Mouse (Mus musculus): Measurements from ENCODE around the gene Cotl1.

Gene Cotl1

DNA sequence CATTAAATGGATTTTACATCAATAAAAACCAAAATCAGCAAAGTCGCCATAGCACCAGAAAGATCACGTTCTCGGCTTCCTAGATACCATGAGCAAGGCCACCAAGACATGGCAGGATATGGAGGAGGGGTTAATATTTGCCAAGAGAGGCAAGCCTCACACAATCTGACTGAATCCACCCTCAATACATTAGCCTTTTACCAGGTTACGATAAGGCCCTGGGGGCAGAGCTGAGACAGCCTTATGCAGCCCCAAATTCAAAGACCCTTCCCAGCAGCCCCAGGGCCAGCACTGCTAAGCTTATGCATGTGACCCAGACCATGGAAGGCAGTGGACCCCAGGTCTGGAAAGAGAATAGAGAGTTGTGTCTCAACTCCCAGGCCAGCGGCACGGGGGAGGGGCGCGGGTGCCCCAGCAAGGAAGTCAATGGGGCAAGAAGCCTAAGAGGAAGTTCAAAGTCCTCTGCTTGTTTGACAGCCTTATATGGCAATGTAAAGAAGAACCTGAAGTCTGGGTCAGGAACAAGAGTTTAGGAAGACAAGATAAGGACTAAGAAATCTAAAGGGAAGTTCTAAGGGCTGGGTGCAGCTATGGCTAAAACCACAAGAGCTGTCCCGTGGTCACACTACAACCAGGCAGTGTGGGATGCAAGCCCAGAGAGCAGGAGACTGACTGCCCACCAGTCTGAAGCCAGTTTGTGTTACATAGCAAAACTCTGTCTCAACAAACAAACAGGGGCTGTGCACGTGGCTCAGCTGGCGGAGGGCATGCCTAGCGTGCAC is 27.5 kb downstream of the Cotl1 start:
- no peak for DNase-seq

DNA sequence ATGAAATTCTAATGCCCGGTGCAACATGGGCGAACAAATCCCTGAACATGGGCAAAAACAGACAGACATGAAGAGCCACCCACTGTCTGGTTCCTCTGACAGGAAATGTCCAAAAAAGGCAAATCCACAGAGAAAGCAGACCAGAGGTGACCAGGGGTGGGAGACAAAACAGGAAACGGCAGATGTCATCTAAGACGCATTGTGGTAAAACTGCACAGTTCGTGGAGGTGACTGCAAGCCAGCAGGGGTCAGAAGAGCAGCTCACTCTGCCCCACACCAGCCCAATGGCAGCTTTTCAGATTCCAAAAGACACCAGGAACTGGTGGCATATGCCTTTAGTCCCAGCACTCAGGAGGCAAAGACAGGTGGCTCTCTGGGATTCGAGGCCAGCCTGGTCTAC is 28.4 kb downstream of the Cotl1 start:
- no peak for DNase-seq

DNA sequence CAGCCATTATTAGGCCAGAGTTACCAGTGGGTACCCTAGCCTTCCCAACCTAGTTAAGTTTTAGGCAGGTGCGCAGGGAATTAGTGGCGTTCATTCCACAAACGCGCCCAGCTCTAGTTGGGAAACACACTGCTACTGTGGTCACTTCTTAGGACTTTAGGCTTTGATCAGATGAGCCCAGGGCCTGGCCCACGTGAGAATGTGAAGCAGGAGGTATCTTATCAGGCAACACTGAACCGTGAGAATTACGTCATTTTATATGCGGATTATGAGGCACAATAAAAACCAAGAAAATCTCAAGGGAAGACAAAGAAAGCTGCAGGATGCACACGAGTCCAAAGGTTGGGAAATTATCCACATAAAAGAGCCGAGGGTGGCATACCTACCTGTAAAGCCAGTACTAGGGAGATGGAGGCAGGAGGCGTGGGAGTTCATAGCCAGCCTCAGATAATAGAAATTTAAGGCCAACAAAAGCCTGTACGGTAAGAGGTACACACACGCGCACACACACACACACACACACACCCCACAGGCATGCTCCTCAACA is 29.3 kb downstream of the Cotl1 start:
- DNase-seq, result no peak

DNA sequence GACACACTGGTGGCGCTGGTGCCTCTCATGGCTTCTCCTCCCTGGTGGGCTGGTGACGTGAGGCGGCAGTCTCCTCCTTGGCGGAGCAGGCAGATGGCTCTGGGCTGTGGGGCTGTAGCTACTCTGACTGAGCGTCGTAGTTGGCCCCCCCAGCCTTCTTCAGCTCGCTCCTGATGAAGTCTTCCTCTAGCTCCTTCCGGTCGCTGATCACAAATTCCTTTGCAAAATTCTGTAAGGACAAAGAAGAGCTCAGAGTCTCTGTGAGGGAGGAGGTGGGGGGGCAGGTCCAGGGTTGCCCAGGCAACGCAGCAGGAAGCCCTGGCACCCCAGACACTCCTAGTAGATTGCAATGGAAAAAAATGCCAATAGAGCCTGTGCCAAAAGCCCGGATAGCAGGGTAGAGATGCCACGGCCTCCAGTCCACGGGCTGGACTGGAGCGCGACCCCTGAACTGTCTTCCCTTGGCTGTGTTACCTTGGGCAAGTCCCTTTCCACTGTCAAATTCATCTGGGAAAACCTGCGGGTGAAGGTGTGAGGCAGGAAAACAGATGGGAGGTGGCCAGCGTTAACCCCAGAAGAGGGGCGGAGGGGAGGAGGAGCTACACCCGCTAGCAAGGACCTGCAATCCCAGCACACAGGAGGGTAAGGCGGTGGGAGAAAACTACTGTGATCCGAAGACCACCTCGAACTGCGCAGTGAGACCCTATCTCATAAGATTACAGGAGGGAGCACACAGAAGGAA is 30.0 kb downstream of the Cotl1 start:
- no peak for DNase-seq

DNA sequence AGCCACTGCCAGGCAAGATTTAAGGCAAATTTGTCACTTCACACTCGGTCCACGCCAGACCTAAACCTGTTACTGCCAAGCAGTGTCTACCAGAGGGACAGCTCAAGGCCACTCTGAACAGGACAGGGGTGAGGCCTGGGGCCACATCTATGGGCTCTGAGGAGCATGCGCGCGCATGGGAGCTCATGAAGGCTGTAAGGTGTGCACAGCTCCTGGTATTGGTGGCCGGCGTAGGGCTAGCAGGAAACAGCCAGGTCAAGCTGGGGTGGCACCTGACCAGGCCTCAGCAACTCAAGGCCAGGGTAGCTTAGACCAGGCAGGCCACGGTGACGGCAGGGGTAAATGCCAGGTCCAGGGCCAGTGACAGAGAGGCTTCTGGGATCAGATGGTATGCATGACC is 30.7 kb downstream of the Cotl1 start:
- no peak for DNase-seq

DNA sequence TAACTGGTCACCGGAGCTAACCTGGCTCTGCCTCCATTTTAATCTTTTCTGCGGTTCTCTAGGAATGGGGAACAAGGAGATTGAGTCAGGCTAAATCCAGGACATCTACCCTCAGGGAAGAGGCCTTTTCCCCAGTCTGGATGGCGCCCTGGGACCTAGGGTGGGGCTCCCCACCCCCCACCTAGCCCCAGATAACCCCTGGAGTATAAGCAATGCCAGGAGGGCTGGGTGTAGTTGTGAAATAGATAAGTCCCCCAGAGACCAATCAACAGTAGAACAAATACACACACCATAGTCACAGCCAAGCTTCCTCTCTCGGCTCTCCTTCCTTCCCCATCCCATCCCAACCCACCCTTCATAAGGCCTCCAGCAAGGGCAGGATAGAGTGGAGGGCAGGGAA is 32.7 kb downstream of the Cotl1 start:
- no peak for DNase-seq

DNA sequence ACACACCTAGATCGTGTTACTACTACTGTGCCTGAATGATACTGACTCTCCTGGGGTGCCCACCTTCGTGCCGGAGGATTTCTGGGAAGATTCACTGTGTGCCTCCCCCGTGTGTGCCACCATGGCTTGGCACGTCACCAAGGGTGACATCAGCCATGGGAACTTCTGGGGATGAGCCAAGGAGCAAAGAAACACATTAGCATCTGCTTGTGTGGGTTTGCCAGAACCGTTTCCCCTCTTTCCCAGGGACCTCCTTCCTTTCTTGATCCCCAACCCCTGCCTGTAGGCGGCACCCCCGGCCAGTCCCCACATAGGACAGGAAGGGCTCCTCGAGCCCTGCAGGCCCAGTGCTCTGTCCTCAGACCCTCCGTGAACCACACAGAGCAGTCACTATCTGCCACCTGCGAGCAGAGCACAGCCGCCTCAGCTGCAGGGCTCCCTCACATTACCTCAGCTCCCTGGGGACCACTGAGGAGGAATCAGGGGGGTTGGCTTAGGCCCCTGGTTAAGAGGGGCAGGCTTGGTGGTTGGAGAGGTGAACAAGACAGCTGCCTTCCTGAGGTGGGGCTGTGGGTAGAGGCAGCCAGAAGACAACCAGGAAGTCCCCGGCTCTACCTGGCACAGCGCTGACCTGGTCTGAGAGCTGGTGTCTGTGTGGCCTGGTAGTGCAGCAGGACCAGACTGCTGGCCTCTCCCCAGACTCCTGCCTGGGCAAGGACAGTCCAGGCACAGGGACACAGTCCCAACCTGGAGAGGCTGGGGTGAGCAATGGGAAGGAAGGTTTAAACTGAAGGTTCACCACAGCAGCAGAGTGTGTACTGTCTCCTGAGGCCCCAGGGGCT is 33.7 kb downstream of the Cotl1 start:
- peak; percentile 81 for DNase-seq

DNA sequence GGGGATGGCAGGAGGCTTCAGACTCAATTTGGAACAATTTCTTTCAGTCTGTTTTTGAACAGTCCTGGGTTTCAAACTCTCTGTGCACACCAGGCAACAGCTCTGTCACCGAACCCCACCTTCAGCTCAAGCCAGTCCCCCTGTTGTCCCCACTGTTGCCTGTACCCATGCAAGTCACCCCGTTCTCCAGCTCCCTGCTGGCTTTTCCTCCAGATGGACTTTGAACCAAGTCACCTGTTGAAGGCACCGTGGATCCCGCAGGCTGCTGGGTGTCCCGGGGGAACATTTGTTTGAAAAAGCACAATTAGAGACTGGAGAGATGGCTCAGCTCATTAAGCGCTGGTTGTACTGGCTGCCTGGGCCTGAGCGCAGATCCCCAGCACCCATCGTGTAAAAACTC is 35.1 kb downstream of the Cotl1 start:
- no peak for DNase-seq

DNA sequence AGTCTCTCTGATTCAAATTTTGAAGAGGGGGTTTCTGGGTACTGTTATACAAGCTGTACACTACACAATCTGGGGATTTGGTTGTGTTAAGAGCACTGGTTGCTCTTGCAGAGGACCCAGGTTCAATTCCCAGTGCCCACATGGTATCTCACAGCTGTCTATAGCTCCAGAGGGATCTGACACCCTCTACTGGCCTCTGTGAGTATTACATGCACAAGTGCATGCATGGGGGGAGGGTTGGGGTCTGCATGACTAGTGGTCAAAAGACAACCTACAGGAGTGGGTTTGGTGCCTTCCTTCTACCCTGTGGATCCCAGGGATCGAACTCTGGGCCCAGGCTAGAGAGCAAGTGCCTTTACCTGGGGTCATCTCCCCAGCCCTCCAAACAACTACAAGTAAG is 37.8 kb downstream of the Cotl1 start:
- no peak for DNase-seq

DNA sequence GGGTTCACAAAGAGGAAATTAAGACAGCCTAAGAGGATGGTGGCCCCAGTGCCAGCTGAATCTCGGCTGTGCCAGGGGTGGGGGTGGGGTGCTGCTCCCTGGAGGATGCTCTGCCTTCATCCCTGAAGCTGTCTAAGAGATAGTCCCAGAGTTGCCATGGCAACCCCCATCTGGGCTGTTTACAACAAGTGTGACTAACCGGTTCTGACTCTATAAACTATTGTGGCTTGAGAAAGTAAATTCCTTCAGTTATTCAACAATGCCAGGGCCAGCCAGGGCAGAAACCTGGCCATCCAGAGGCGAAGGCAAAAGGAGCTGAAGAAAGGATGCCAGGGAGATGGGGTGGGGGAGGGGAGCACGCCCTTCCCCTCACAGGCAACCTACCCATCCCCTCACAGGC is 39.2 kb downstream of the Cotl1 start:
- no peak for DNase-seq

DNA sequence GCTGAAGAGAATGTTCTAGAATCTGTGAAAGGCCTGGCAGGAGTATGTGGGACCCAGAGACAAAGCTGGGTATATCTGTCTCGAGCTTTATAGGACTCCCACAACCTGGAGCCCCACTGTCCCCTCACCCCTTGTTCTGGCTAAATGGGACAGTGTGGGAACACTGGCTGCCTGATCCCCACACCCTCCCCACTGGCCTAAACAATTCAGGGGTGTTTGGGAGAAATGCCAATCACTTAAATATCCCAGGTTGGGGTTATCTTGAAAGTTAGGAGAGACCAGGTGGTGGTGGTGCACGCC is 41.4 kb downstream of the Cotl1 start:
- DNase-seq, result no peak

DNA sequence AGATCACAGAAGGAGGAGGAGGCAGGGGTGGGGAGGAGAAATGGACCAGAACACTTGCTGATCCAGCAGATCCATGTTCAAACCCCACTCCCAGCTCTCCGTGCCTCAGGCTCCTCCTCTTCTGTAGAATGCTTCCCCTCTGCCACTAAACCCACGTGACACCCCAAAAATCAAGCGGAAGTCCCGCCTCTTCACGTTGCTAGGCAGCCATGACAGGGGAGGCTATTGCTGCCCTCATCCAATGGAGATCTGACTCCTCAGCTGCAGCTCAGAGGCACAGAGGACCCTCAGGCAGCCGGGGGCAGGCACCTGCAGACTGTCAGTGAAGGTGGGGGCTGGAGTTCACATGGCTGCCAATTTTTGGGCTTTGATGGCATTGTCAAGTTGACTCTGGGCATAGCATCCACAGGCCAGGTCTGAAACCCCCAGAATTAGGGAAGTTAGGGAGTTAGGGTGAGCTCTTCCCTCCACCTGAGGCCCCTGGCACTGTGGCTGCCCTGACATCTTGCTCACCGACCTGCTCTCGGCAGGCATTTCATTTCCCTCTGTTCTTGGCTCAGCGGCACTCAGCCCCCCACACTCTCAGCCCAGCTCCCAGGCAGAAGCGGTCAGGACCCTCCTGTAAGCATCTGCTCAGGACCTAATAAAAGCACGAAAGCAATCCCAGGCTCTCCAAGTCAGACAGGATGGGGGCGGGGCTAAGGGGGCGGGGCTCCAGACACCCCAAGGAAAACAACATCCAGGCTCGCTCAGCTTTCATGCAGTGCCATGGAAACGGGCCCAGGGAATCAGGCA is 42.0 kb downstream of the Cotl1 start:
- DNase-seq, result no peak

DNA sequence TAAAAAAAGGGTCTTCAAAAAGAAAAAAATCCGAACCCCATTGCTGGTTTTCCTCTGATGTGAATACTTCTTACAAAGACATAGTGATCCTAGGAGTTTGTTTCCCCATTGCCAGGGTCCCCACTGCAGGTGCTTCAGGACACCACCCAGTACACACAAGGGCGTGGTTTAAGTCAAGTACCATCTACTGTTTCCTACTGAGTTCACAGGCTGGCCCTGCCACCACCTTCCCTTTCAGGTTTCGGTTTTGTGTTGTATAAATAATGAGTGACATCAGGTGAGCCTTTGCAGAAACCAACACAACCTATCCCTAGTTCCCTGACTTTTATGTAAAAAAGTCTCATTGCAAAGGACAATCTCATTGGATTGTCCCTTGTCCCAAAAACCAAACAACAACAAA is 44.7 kb downstream of the Cotl1 start:
- DNase-seq, result no peak

DNA sequence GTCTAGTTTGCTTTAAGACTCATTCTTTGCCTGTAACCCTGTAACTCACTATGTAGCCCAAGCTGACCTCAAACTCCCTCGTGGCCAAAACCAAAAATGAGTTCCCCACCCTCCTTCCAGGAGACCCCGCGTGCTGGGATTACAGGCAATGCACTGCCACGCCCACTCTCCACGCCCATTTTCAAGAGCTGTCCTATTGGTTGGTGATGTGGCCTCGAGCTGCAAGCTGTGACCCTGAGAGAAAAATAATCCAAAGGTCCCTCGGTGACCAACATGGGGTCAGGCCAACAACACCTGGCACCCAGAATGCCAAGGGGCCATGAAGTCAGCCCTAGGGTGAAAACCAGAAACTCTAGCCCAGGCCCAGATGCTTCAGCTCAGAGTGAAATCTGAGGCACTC is 45.7 kb downstream of the Cotl1 start:
- no peak for DNase-seq

DNA sequence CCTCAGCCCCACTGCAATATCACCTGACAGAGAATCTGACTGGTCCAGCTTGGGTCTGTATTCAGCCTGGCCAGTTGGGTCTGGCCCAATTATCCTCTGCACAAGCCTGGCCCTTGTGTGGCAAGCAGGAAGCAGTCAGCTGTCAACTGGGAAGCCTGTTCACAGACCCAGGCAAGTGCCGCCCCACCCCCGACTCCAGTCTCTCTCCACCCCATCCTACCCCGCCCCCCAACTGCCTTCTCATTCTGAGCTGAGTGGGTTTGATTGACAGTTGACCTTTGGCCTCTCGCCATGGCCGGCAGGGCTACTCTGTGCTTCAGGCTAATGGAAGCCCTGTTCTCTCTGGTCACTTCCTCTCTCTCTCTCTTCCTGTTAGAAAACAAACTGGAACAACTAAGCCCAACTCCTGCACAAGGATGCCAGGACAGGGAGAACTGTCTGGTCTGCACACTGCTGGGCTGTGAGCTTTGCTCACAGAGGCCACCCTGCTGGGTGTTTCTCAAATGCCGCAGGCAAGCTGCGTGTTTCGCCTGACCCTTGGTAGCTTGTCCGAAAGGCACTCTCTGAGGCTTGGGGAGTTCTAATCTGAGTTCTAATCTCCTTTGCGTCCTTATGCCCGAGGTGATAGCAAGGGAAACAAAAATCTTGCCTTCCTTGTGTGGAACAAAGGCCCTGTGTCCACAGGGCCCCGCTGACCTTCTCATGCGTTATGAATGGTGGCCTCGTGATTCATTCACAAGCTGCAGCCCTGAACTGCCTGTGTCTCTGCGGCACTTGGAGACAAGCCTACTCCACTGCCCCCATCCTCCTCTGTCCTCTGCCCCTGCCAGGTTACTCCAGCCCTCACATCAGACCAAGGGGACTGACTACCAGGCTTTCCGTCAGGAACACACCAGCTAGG is 48.3 kb downstream of the Cotl1 start:
- no peak for DNase-seq

DNA sequence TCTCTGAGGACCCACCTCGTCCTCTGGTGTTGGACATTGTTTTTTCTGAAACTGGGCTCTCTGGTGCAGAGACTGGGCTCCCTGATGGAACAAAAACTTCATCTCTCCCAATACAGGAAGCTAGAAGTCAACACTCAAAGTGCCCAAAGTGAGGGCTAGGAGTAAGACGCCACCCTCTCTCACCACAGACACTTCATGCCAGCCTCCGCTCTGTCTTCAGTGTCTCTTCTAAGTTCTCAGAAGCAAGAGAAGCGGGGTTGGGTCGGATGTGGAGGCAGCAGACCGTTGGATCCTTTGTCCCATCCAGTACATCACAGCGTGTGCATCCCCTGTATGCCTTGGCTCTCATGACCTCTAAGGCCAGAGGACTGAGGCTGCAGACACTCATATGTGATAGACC is 50.8 kb downstream of the Cotl1 start:
- no peak for DNase-seq

DNA sequence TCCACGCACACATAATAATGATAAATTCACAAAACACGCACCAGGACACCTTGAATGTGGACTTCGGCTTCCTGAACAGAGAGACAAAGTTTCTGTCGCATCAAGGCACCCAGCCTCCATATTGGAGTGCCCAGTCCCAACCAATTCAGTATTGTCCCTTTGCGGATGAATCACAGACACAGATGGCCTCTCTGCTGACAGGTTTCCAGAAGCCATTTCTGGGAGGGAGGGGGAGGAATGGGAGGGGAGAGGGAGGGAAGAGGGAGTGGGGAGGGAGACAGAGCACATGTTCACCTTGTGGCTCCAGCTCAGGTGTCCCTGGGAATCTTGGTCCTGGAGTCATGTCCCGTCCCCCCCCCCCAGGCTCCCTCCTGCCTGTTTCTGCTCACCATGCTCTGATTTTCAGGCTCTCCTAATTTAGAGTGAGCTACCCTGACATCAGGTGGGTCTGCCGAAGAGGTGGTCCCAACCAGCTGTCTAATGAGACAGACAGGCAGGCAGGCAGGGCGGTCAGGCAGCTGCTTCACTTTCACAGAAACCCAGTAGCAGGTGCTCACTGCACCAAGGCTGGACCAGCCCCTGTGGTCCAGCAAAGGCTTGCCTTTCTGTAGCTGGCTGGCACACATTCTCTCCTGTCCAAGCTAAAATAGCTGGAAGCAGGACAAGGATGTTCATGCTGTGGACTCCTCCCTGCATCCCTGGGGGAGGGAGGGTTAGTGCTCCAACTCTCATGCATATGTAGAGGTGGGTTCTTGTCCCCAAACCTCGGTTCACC is 51.5 kb downstream of the Cotl1 start:
- DNase-seq, result peak; percentile 69

DNA sequence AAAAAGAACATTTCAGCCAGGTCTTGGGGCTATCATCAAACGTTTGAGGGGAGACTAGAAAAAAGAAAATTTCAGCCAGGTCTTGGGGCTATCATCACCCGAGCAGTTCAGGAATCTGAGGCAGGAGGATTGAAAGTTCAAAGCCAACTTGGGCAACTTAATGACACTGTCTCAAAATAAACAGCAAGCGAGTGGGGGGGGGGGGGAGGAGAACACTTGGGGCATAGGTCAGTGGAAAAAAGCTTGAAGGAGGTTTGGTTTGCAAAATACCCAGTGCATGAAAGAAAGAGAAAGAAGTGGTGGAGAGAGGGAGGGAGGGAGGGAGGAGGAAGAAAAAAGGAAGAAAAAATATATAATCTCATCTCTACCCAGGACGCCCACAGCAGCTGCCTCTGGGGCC is 53.0 kb downstream of the Cotl1 start:
- no peak for DNase-seq

DNA sequence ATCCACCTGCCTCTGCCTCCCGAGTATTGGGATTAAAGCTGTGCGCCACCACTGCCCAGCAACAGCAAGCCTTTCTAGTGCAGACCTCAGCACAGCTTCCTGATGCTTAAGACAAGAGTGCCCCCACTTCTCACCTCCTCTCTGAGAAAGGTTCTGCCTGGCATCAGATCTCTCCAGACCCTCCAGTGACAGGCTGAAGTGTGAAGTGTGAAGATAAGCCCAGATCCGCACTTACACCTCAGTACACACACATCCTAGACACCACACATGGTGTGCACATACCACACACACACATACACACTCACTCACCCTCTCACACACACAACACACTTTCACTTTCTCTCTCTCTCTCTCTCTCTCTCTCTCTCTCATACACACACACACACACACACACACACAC is 53.5 kb downstream of the Cotl1 start:
- no peak for DNase-seq

DNA sequence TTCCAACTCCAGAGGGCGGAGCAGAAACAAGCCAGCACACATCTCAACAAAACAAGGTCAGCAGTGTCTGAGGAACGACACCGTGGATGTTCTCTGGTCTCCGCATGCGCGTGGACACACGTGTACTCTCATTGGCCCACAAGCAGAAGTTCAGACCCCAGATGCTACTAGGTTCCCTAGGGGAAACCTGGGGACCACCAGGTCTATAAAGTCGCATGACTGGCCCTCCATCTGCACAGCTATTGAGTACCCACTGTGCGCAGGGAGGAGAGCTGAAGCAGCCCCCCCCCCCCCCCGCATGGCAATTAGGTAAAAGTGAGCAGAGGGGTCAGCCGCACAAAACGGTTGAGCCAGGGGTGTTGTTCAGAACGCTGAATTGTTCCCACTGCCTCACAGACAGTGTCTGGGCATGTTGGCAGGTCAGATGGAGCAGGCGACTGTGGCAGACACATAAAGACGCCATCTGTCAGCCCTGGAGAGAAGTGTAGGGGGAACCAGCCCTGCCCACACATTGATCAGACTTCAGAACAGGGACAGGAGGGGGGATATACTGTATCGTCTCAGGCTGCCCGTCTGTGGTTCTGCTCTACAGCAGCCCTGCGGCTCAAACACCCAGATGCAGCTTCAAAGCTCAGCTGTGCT is 54.5 kb downstream of the Cotl1 start:
- no peak for DNase-seq
